Mouse (Mus musculus): Measurements from ENCODE around the gene Grm4. TPM values are rescaled to one million over a fixed set of nuclear protein-coding genes. Genes with fewer than 3 reads are reported as not detected.

Grm4 gene
- total RNA-seq, 2 experiments from 2014 or later: 0.11 to 0.44 TPM

DNA sequence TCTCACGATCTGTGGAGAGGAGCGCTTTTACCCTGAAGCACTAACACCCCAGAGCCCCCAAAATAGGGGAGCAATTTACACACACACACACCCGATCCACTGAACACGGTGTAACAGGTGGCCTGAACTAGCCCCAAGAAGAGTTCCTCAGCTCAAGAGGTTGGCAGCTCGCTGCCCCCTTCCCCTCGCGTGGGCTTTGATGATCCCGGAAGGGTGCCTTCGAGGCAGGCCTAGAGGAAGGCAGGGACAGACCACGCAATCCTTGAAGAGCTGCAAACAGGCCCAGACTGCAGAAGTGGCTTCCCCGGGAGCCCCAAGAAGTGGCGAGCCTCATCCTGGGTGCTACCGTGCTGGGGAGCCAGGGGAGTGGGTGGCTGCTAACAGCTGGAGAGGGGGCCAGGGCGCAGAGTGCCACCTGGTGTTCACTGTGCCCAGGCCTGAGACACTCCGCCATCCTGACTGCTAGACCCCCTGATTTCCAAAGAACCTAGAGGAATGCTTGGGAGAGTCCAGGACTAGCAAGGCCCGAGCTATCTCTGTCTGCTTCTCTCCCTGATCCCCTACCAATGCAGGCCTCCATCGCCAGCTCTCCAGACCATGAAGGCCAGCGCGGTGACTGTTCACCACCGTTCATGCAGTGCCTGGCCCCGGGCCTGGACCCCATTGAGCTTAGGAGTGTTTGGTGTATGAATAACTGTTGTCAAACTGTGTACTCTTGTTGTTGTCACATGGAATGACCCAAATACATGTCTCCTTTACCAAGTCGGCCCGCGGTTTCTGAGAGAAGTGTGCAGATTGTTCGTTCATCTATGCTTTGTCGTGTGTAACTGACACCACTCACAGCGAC lies 7.1 kb downstream of the Grm4 start:
- DNase-seq (ENCODE audit: low spot score): no peak

DNA sequence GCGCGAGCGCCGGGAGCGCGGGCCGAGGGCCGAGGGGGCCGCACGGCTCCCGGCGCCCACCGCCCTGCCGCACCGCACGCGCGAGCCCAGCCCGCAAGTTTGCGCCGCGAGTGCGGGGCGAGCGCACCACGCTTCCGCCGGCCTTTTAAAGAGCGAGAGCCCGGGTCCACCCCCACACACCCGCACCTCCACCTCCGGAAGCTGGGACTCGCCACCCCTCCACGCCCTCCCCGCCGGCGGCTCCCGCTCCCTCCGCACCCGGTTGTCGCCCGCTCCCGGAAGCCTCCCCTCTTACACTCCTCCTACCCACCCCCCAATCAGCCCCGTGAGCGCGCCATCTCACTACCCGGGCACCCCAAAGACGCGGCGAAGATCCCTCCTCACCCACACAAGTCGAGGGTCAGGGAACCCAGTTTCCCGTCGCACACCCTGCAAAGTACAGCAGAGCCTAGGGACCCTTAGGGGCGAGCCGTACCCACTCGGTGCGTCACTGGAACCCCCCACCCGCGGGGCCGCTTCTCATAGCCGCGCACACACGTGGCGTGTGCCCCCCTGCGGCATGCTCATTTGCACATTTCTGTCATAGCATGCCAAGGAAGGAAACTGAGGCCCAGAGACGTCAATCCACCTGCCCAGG lies 7.8 kb downstream of the Grm4 start:
- no peak for DNase-seq (ENCODE audit: low spot score)
- intact Hi-C loops (cut with DNase I): no loop called here

More for the DNA sequence above, 7.1 kb downstream of the Grm4 start:
- intact Hi-C loops (cut with DNase I): no loop called here

DNA sequence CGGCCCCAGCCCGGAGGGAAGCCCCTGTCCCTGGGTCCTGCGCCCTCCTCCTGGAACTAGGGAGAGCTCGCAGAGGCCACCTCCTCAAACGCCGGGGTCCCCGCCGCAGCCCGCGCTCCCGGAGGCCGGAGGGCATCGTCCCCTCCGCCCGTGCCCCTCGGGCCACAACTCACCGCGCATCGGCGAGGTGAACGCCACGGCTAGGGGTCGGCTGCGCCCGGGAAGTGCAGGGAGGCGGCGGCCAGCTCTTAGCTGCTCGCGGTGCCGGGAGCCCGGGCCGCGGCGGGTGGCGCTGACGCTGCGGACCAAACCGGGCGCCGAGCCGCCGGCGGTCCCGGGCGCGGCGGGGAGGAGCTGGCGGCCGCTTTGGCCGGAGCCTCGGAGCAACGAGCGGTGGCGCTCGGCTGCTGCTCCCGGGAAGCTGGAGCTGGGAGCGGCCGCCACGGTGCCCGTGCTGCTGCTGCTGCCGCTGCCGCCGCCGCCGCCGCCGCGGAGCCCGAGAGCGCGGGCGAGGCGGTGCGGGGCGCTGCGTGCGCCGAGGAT lies 8.5 kb downstream of the Grm4 start:
- no peak for DNase-seq (ENCODE audit: low spot score)
- intact Hi-C loops (cut with DNase I): no loop called here

DNA sequence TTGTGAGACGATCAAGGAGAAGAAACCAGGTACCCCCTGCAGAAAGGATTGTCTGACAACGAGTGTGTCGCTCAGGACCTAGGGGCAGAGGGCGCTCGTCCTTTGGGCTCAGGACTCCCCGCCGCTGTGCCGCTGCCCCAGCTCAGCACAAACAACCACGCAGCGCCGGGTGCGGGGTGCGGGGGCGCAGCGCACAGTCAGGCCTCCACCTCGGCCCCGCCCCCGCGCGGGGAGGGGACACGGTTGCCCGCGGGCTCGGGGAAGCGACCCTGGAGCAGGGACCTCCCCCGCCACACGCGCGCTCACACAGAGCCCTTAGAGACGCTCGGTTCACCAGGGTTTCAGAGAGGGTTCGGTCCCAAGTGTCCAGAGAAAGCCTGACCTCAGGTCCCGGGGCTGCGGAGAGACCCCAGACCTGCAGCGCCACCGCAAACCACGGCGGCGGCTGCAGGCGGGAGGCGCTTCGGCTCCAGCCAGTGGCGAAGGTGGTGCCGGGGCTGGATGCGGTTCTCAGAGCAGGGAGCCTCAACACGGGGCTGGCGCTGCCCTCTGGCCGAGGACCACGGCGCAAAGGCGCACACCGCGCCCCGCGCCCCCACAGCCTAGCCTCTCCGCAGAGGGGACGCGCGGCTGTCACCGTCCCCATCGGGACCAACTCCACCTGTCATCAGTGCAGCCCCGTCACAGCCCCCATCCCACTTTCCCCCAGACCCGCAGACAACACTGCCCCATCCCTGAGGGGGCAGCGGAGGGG lies 9.2 kb downstream of the Grm4 start:
- intact Hi-C loops (cut with DNase I): no loop called here
- no peak for DNase-seq (ENCODE audit: low spot score)

DNA sequence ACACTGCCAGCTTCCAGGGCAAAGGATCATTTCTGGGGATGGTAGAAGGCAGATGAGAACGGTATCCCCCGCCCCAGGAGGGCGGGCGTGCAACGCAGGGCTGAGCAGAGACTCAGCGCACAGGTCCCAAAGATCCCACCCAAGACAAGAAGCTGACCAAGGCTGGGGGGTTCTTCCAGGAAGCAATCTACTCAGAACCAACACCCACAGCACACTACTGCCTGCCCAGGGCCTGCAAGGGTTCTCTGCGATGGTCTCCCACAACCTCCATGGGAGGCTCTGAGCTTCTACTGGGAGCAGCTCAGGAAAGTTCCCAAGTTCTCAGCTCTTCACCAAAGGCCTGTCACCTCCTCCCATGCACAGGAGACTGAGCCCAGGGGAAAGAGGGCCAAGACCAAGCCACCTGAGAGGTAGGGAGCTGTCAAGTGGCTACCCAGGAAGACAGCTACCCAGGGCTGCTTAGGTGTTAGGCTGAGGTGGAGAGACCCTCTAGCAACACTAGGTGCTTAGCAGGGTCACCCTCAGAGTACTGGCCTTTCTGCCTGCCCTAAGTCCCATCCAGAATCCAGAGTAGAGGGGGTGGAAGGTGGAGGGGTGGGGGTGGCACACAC lies 10.0 kb downstream of the Grm4 start:
- DNase-seq (ENCODE audit: low spot score): no peak
- intact Hi-C loops (cut with DNase I): no loop called here

DNA sequence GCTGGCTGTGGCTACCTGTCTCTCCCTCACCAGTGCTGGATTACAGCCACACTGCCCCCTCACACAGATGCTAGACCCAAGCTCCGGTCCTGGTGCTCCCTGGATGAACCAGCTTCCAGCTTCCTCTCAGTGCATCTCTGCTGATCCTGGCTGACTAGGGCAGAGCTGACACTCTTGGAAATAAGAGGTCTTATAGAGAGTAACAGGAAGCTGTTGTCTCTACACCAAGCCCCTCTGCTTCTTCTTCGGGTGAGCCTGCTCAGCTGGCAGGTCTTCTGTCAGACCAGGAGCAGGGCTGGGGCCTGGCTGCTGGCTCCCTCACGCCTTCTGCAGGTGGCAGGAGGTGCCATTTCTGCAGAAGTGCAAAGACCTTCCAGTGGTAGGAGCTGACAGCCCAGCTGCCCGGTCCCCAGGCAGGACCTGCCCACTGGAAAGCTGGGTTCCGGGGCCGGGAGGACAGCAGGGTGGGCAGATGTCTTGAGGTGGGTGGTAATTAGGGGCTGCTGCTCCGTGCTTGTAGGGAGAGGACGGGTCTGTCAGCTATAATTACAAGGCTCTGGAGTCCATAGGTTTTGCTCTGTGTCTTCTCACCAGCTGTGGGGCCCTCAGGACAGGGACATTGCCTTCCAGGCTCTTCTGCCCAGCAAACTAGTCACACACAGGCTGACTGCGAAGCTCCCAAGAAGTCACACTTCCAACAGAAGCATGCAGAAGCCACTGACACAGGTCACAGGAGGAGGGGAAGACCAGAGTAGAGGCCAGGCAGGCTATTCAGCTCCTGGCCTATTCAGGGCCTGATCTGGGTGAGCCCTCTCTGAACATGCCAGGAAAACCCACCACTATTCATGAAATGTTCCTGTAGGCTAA lies 10.7 kb downstream of the Grm4 start:
- intact Hi-C loops (cut with DNase I): no loop called here
- DNase-seq (ENCODE audit: low spot score): no peak

DNA sequence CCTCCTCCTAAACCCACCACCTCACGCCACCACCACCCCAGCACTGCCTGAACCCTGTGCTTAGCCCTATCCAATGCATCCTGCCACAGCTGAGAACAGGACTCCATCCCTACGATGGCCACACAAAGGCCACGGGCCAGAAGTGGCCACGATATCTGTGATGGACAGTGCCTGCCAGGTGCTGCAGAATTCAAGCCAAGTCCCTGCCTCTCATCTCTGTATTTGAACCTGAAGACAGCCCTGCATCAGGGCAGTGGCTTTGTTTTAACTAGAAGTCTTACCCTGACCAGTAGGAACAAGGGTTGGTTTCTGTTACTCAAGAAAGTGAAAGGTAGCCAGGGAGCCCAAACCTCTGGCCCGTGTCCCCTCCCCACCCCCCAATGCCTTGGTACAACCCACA lies 12.1 kb downstream of the Grm4 start:
- no peak for DNase-seq (ENCODE audit: low spot score)
- intact Hi-C loops (cut with DNase I): no loop called here

DNA sequence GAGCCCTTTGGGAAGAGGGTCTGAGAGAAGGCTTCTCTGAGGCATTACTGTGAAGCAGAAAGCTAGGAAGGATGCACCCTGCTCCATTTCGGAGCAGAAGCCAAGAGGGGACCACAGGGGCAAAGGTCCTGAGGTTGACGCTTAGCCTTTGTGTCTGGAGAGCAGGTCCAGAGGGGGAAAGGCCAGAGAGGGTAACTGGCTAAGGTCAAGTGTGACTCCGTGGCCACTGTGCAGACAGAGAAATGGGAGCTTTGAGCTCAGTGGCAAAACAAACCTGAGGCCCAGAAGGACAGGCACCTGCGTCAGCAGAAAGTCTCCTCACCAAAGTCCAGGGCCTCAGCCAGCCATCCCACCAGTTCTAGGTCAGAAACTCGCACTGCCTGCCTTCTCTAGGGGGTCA lies 12.7 kb downstream of the Grm4 start:
- intact Hi-C loops (cut with DNase I): no loop called here

DNA sequence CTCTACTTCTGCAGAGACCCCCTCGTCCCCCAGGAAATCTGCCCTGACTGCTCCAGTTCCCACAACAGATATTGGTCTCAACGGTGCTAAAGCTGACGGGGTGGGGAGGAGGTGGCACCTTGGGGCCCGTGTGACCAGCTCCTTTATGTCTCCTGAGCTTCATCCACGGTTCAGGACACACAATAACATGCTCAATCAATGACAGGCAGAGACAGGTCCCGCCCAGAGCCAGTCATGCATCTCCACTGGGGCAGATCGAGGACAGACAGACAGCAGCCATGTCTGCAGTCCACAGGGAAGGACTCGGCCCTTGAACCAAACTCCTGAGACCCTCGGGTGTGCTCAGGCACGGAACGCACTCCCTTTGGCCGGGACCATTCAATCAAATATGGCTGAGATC lies 13.2 kb downstream of the Grm4 start:
- DNase-seq (ENCODE audit: low spot score): no peak
- intact Hi-C loops (cut with DNase I): no loop called here

More for the DNA sequence above, 12.7 kb downstream of the Grm4 start:
- no peak for DNase-seq (ENCODE audit: low spot score)

DNA sequence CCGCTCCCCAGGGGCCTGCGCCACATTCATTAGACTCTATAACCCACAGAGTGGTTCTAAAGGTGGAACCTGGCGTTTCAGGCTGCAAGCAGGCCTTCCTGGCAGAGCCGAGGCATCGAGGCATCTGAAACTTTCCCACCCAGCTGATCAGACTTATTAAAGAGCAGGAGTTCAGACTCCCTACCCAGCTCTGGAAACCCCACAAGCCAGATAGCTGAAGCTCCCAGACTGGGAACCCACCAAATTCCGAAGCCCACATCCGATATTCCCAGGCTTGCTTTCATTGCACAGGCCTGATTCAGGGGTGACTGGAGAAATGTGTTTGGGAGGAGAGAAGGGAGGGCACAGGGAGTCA lies 13.6 kb downstream of the Grm4 start:
- no peak for DNase-seq (ENCODE audit: low spot score)
- intact Hi-C loops (cut with DNase I): no loop called here

DNA sequence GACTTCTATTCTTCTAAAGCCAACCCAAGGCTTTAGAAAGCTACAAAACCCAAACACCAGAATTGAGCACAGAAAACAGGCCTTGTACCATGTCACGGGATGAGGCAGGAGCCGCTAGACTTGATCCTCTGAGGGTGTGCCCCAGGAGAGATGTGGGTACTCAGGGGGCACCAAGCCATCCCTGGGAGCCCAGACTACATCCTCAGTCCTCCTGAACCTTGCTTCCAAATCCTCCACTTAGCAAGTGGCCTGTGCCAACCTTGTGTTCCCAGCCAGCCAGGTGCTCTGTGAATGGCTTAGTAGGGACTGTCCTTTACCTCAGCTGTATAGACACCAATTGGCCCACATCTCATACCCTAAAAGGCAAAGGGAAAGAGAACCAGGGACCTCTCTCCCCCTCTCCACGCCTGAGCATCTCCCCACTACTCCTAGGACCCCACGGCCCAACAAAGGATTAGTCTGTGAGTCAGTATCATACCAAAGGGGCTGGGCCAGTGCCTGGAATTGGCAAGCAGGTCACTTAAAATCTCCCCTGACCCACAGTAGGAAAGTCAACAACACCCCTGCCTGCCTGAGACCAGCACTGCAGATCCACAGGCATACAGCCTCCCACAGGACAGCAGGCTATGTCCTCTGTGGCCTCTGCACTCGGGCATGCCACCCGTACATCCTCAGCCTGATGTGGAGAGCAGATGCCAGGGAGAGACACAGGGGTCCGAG lies 14.2 kb downstream of the Grm4 start:
- no peak for DNase-seq (ENCODE audit: low spot score)
- intact Hi-C loops (cut with DNase I): no loop called here

DNA sequence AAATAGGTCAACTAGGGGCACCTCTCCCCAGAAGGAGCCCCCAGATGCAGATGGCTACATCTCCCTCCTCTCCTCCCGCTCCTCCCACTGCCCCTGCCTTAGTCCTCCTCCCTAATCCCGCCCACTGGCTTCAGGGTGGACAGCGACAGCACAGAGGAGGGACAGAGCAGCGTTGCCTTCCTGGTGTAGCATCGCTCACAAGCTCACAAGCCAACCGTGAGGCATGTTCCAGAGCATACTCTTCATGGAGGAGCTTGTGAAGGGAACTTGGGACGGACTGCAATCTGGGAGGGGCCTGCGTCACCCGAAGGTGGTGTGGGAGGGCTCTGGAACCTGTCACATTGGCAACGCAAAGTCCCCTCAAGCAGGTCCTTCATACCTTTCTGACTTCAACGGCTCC lies 14.8 kb downstream of the Grm4 start:
- intact Hi-C loops (cut with DNase I): no loop called here
- no peak for DNase-seq (ENCODE audit: low spot score)

DNA sequence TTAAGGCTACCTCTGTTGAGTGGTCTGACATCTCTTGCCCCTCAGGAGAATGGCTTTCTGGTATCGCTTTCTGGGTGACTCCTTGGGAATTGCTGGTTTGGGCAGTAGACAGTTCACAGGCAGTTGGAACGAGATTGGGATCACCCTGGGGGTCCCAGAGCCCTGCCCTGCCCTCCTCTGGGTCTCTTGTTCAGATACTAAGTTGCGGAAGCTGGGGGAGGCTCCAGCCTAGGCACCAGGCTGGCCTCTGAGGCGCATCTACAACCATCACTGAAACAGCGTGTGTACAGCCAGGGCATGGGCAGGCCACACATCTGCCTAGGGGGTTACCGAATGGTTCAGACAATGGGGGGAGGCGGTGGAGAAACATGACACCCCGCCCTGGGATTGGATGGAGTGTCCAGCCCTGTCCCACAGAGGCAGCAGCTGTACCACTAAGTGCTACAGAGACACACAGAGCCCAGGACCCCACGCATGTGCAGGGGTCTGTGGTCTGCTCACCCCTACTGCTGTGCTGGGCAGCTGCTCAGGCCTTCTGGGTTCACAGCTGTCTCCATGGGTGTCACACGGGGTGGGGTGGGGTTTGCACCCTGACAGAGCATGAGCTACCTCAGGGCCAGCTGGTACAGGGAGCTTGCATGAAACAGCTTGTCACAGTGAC lies 15.9 kb downstream of the Grm4 start:
- intact Hi-C loops (cut with DNase I): no loop called here
- no peak for DNase-seq (ENCODE audit: low spot score)

DNA sequence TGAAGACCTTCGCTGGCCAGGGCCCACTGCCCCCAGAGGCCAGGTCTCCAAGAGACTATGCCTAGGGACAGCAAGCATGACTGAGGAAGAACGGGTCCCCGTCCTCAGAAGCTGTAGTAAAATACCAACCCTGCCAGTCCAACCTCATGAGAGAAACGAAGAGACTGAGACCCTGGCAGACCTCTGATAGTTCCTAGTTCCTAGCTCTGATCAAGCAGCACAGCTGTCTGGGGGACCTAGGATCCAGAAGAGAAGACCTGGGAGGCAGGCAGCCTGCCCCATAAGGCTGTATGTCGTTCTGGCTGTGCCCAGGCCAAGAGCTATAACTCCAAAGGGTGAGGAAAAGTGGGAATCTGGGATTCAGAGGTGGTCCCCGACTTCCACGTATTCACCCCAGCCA lies 17.3 kb downstream of the Grm4 start:
- DNase-seq (ENCODE audit: low spot score): no peak
- intact Hi-C loops (cut with DNase I): no loop called here

DNA sequence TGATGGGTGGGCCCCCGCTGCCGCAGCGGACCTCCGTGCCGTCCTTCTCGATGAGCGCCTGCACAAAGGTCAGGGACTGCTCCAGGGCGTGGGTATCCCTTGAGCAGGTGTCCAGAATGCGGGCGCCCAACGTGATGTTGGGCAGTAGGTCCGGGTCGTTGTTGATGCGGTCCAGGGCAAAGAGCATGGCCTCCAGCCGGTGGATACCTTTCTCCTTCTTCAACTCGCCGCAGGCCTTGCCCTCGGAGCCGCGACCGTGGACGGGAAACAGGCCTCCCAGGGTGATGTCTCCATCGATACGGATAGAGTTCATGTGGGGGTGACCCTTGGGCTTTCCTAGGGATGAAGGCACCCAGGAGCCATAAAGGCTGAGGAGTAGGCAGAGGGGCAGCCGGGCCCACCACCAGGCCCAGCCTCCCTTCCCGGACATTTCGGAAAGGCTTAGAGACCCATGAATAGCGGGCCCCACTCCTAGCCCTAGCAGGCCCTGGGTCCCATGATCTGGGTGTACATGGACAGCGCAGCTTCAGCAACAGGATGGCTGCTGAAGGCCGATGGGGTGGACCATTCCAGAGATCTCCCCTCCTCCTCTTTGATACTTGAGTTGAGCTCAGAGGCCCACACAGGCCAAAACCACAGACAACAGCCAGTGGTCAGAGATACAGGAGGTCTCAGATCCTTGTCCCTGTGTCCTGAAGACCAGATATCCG lies 18.3 kb downstream of the Grm4 start:
- intact Hi-C loops (cut with DNase I): no loop called here
- no peak for DNase-seq (ENCODE audit: low spot score)

DNA sequence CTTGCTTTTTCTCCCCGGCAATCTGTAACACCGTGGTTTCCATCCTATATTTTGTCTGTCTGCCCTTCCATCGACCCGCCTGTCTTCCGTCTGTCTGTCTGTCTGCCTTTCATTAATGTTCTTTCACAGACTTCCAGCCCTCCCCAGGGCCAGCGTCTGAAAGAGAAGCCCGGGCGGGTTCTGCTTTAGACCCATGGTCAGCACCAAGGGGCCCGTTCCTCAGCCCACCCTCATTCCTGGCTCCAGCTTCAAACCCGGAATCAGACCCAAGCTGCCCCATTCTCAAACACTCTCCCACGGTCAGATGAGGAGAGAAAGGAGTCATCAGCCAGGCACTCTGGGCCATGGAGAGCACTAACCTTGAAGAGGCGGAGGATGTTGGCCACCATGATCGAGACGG lies 18.9 kb downstream of the Grm4 start:
- intact Hi-C loops (cut with DNase I): no loop called here
- no peak for DNase-seq (ENCODE audit: low spot score)

DNA sequence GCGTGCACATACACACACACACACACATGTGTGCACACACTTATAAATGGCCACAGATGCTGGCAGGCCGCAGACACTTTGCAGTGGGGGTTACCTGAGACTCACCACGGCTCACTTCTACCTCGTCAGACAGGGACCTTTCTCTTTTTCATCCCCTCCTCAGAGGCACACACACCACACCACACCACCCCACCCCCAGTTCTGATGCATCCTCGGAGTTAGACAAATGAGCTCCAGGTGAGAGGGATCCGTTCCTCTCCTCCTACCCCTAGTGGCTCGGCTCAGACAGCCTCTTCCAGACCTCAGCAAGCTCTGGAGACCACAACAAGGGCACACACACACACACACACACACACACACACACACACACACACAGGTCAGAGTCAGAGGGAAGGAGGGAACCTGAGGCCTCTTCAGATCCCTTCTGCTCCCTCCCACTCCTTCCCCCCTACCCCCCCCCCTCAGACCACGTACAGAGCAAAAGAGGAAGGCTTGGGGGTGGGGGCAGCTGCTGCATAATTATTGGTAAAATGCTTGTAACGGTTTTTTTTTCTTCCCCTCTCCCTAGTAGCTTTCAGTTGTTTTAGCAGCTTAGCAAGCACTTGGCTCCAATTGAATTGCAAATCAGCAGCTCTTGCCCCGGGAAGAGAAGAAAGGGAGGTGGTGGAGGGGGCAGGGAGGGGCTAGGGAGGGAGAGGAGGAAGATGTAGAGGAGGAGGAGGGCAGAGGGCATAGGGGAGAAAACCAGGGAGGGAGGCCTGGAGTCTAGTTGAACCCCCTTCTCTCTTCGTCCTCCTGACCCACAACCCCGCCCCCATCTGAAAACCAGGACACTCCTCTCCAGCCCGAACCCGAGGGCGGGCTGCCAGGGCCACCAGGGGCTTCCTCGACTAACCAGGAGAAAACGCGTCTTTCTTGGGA lies 19.6 kb downstream of the Grm4 start:
- intact Hi-C loops (cut with DNase I): no loop called here
- DNase-seq (ENCODE audit: low spot score): no peak
